Mouse (Mus musculus) gastrocnemius, adult 2 months (tissue): ENCODE measurements around the gene Ttc39d. TPM values are rescaled to one million over a fixed set of nuclear protein-coding genes. Genes with fewer than 3 reads are reported as not detected.
A peak's percentile ranks its signal among the peaks of the same experiment; 100 is the strongest.

ENCODE experiments used
- DNase-seq: peaks from one replicate; pipeline ENCODE4 v3.0.0; 2022
- H3K27ac ChIP-seq: fragments of 200-600 bp; 2 replicates; pipeline ENCODE4 v1.8.1; 2022; ENCODE audit warnings: mild to moderate bottlenecking
- H3K4me3 ChIP-seq: fragments of 200-600 bp; 2 replicates; pipeline ENCODE4 v1.8.1; 2022; ENCODE audit warnings: mild to moderate bottlenecking, moderate library complexity
- CTCF ChIP-seq: fragments of 200-600 bp; IDR thresholded peaks from 2 replicates; pipeline ENCODE4 v1.8.1; 2022; ENCODE audit warnings: antibody characterized with exemption, mild to moderate bottlenecking, moderate library complexity
- intact Hi-C: fragments of 180-260 bp; cut with DNase I; formaldehyde crosslinking; loops from one replicate; pipeline ENCODE4 v1.15.1; 2025
- total RNA-seq, 2 experiments: library from RNA; stranded (reverse); gene quantifications; 2 replicates each; pipeline ENCODE4 v1.2.3; 2021

The Ttc39d gene
- total RNA-seq, 2 experiments from 2014 or later, result not detected

DNA sequence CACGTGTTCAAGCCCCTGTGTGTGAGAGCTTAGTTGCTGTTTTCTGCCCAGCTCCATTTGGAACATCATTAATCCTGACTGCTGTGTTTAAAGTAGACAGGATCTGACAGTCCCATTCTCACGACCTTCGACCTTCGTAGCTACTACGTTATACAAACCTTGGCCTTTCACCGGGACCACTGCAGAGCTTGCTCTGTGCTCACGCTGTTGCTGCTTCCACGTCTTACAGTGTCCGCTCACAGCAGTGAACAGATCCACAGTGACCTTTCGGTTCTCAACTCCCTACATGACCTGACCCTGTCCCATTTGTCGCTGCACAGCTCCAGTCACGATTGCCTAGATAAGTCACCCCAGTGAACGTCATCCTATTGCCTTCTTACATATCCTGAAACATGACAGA is 35.9 kb downstream of the Ttc39d start:
- no peak overlapping the region for H3K27ac ChIP-seq
- no peak for TF ChIP-seq CTCF
- H3K4me3 ChIP-seq, result no peak overlapping the region
- no peak for DNase-seq
- intact Hi-C loops, result no loop called here

DNA sequence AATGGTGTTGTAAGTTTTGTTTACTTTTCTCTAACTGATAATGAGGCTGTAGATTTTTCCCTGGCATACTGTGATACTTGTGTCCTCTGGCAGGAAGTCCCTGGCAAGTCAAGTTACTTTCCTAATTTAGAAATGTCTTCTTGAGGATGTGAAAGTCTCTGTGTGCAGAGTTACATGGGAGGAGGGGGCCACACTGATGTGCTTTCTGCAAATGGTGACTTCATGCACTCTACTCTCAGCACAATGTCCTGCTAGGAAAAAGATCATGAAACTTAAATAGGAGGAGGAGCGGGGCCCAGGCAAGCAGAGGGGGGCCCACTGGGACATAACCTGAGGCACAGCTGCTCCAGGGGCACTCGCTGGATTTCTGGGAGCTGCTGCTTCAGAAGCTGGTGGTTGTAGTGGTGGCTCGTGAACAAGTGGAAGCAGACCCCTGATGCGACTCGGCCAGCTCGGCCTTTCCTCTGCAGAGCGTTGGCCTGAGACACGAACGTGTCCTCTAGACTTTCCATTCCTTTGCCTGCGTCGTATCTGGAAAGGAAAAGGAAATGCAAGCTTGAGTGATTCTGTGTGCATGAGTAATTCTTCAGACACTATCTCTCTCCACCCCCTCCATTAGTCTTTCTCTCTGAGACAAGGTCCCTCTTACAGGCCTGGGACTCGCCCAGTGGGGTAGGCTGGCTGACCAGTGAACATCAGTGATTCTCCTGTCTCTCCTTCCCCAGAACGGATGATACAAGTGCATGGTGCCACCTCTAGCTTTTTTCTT is 45.7 kb downstream of the Ttc39d start:
- TF ChIP-seq CTCF, result no peak
- intact Hi-C loops, result no loop called here
- H3K4me3 ChIP-seq, result peak overlapping the region; percentile 43
- peak; percentile 32 for DNase-seq
- H3K27ac ChIP-seq, result peak overlapping the region; percentile 83

DNA sequence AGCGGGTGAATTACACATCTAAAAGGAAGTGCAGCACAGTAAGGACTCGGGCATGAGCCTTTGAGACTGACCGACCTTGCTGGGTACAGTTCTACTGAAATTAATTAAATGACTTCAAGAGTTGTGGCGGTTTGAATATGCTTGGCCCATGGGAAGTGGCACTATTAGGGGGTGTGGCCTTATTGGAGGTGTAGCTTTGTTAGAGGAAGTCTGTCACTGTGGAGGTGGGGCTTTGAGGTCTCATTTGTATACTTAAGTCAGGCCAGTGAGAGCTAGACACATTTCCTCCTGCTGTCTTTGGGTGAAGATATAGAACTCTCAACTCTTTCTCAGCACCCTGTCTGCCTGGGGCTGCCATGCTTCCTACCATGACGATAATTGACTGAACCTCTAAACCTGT is 47.2 kb downstream of the Ttc39d start:
- TF ChIP-seq CTCF, result no peak
- Histone ChIP-seq H3K4me3 (no peak overlapping the region; the same call in 1 of the 2 replicates), H3K27ac (peak overlapping the region; percentile 83)
- no peak for DNase-seq
- intact Hi-C loops, result no loop called here

DNA sequence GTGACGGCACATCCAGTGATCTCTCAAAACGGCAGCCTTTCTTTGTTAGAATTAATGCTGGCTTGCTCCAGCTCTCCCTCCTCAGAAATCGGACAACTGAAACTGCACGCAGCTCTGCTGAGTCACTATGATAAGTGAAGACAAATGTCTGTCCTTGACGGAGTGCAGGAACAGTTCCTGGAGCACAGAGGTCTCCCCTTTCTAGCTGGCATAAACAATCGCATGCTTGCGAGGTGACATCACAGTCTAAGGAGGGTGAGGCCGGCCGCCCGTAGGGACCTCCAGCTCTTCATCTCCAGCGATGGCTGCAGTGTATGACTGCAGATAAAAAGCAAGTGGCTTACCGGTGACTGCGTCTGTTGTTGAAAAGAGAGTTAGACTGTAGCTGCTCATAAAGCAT is 47.9 kb downstream of the Ttc39d start:
- Histone ChIP-seq H3K27ac (peak overlapping the region; percentile 83), H3K4me3 (peak overlapping the region; percentile 62)
- intact Hi-C loops, result no loop called here
- peak; percentile 86 for DNase-seq
- no peak for TF ChIP-seq CTCF

DNA sequence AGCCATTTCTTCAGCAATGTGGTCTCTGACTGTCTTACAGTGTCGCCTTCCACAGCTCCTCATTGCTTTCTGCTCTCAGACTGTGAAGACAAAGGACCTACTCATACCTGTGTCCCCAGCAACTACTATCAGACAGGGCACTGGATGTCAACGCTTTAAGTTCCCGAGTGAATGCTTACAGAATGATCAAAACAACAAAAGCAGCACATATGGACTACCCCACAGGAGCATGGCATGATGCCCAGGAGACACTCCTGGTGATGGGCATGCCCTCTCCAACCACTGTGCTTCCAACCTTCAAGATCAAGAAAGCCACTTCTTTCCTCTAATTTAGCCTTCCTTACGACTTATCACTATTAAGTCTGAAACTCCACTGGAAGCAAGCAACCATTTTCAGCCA is 59.8 kb downstream of the Ttc39d start:
- no peak overlapping the region for H3K4me3 ChIP-seq
- DNase-seq, result no peak
- TF ChIP-seq CTCF, result no peak
- intact Hi-C loops, result no loop called here
- H3K27ac ChIP-seq, result no peak overlapping the region

Other genes with a start within 250 kb of the Ttc39d start
- gene Hnrnpll, start 145.1 kb upstream of the Ttc39d start, total RNA-seq, result 10 to 100 TPM; 16.4 to 18.7 TPM
- 1 to 10 TPM; 2.3 to 2.6 TPM for gene Galm, start 80.0 kb upstream of the Ttc39d start, total RNA-seq
- 10 to 100 TPM; 29.3 to 32.9 TPM for gene Srsf7, start 153 bp upstream of the Ttc39d start, total RNA-seq
- 1 to 10 TPM; 6.0 to 7.4 TPM for gene Gemin6, start 17.0 kb downstream of the Ttc39d start, total RNA-seq
- gene Morn2, start 82.7 kb downstream of the Ttc39d start, total RNA-seq, result 10 to 100 TPM in 1 of 2 experiments, 1 to 10 TPM in 1; 7.6 to 11.0 TPM
- gene Dhx57, start 83.0 kb downstream of the Ttc39d start, total RNA-seq, result 1 to 10 TPM; 7.9 to 8.1 TPM
- gene Arhgef33, start 99.9 kb downstream of the Ttc39d start, total RNA-seq, result not detected
- gene Gm10190, start 166.1 kb downstream of the Ttc39d start, total RNA-seq, result not detected